Comparison of ENCODE assay signal across 15 mouse cellular contexts in genomic region chrX:60345447-60345846, GRCm38 (mm10).
DNase-seq lines count a peak whose midpoint lies in the region; ATAC-seq and TF ChIP-seq lines count a peak whose summit lies in the region.
"Had no signal": no experiment of that assay in that cellular context is flagged by ENCODE, and none has a peak within 500 bp of the region (broad histone marks: within the 10 kb centered on the region; RNA-seq: fewer than 3 reads in every experiment).

No protein-coding gene starts in this region.

- H3K36me3 ChIP-seq in heart, embryonic 11.5 days (ENCODE audit: control insufficient read depth, insufficient read depth, low read length): no peaks in the 10 kb centered on the region
- H3K36me3 ChIP-seq in lung, postnatal 0 days (ENCODE audit: insufficient read depth, low read length): no peaks in the 10 kb centered on the region
- H3K36me3 ChIP-seq in limb, embryonic 10.5 days: no peaks in the 10 kb centered on the region
- H3K36me3 ChIP-seq: G1E; liver, embryonic 15.5 days; neural tube, embryonic 13.5 days had no signal

- no peak overlapping the region for H3K4me2 ChIP-seq in heart, embryonic 11.5 days
- no peak overlapping the region for H3K4me2 ChIP-seq in lung, postnatal 0 days (replicated peaks; ENCODE audit: low read depth, low read length)
- H3K4me2 ChIP-seq: liver, embryonic 15.5 days; neural tube, embryonic 13.5 days had no signal

- H3K27me3 ChIP-seq in heart, embryonic 11.5 days (ENCODE audit: control insufficient read depth, insufficient read depth, low read length): no peaks in the 10 kb centered on the region
- H3K27me3 ChIP-seq in lung, postnatal 0 days (replicated peaks; ENCODE audit: insufficient read depth, low read length): no peaks in the 10 kb centered on the region
- no peaks in the 10 kb centered on the region for H3K27me3 ChIP-seq in limb, embryonic 10.5 days (ENCODE audit: low read depth, poor library complexity, severe bottlenecking)
- H3K27me3 ChIP-seq: liver, embryonic 15.5 days; neural tube, embryonic 13.5 days had no signal

- no peaks in the 10 kb centered on the region for H3K9me3 ChIP-seq in heart, embryonic 11.5 days (replicated peaks; ENCODE audit: control insufficient read depth, low read length)
- no peaks in the 10 kb centered on the region for H3K9me3 ChIP-seq in lung, postnatal 0 days (ENCODE audit: low read length)
- H3K9me3 ChIP-seq in limb, embryonic 10.5 days (replicated peaks): no peaks in the 10 kb centered on the region
- H3K9me3 ChIP-seq: G1E; liver, embryonic 15.5 days; neural tube, embryonic 13.5 days had no signal

- H3K4me3 ChIP-seq in heart, embryonic 11.5 days (ENCODE audit: low read depth, low read length): no peak overlapping the region
- H3K4me3 ChIP-seq in lung, postnatal 0 days (ENCODE audit: low read depth, low read length): no peak overlapping the region
- no peak overlapping the region for H3K4me3 ChIP-seq in limb, embryonic 10.5 days
- H3K4me3 ChIP-seq: layer of hippocampus, adult 2 months; liver, embryonic 15.5 days; neural tube, embryonic 13.5 days had no signal

- H3K27ac ChIP-seq in heart, embryonic 11.5 days (ENCODE audit: low read depth, low read length): no peak overlapping the region
- H3K27ac ChIP-seq in lung, postnatal 0 days (ENCODE audit: low read length): no peak overlapping the region
- H3K27ac ChIP-seq in limb, embryonic 10.5 days: no peak overlapping the region
- H3K27ac ChIP-seq: kidney, postnatal 0 days; layer of hippocampus, adult 2 months; liver, embryonic 15.5 days; neural tube, embryonic 13.5 days had no signal

- no peak for ATAC-seq in heart, embryonic 11.5 days (replicated peaks; ENCODE audit: insufficient number of reproducible peaks, low FRiP score, low TSS enrichment)
- ATAC-seq in lung, postnatal 0 days: peak; percentile 65
- ATAC-seq: forebrain, embryonic 14.5 days had no signal

- TF ChIP-seq CTCF in lung, postnatal 0 days (IDR thresholded peaks at IDR 0.05): no peak

- peak; percentile 26; the same call in 1 of the 2 replicates for TF ChIP-seq EP300 in lung, postnatal 0 days (IDR thresholded peaks at IDR 0.05)

- no peak overlapping the region for H3K9ac ChIP-seq in heart, embryonic 11.5 days (ENCODE audit: low read depth, low read length)
- H3K9ac ChIP-seq in lung, postnatal 0 days (replicated peaks; ENCODE audit: low read depth): no peak overlapping the region
- H3K9ac ChIP-seq: liver, embryonic 15.5 days; neural tube, embryonic 13.5 days had no signal

- H3K4me1 ChIP-seq in heart, embryonic 11.5 days (ENCODE audit: control insufficient read depth, insufficient read depth, low read length): no peaks in the 10 kb centered on the region
- no peaks in the 10 kb centered on the region for H3K4me1 ChIP-seq in lung, postnatal 0 days (ENCODE audit: insufficient read depth, low read depth, low read length)
- H3K4me1 ChIP-seq in limb, embryonic 10.5 days: no peaks in the 10 kb centered on the region
- H3K4me1 ChIP-seq: liver, embryonic 15.5 days; neural tube, embryonic 13.5 days had no signal

- DNase-seq in heart, adult 18-20 months: peak; percentile 8 to 37
- DNase-seq in lung, postnatal 0 days (ENCODE audit: low spot score): peak; percentile 36
- no peak for DNase-seq in lung, postnatal 4 days
- peak; percentile 20 for DNase-seq in lung, postnatal 25 days (ENCODE audit: low spot score)
- DNase-seq in c-Kit-positive CD71-positive TER-119-positive erythroid progenitor cells, embryonic 14.5 days (ENCODE audit: low spot score): no peak
- DNase-seq in limb, embryonic 10.5 days (ENCODE audit: low spot score): no peak
- DNase-seq: adrenal gland, postnatal 14 days; thymus, postnatal 4 days had no signal

Comparison
In these comparisons a context has a peak if more than half of its experiments do, and no peak if none do; other contexts are left out.
1. DNase-seq: peak in heart, adult 18-20 months (2 of 2), lung, postnatal 0 days (single experiment) and lung, postnatal 25 days (single experiment); none in lung, postnatal 4 days (0 of 2), c-Kit-positive CD71-positive TER-119-positive erythroid progenitor cells, embryonic 14.5 days (single experiment) and limb, embryonic 10.5 days (single experiment).